Mouse (Mus musculus) ES-E14 (cell line): ENCODE measurements at regions not wholly inside any gene's neighbourhood (a gene's known extent, or its start where the extent isn't known, plus 50 kb on each side); places are given as distances from the start of the nearest gene placed in this dataset.

ENCODE experiments used
- CHD2 ChIP-seq: IDR thresholded peaks from 2 replicates; pipeline ENCODE4 v1.6.1; 2014; ENCODE audit warnings: mild to moderate bottlenecking, low read depth, low read length, inconsistent platforms
- MAFK ChIP-seq: IDR thresholded peaks from 2 replicates; pipeline ENCODE4 v1.6.1; 2014; ENCODE audit warnings: mild to moderate bottlenecking, low read depth, low read length, inconsistent platforms; ENCODE audit not compliant: insufficient read depth

DNA sequence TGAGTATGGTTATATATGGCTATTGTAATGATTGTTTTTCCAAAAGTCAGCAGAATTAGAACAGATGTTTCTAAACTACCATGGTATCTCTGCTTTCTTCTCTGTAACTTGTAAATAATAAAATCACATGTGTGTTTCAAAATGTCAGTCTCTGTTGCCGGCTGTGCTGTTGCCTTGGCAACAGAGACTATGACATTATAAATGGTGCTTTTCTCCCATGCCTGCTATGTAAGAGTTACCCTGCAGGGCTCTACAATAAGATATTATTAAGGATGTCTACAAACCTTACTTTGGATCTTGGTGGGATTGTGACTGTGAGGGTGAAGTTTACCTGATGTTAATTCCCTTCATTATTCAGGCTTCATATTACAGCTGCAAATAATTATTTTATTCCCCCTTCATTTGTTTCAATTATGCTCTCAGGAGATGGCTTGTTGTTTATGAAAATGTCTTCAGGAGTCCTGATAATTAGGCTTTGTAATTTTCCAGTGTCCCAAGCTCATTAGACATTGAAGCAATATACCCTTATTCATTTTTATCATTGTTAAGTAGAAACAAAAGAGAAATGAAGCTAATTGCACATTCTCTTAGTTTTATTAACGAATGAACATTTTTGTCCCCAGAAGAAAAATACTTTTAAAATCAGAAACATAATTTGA lies 3808.0 kb downstream of the 9330182O14Rik start:
- TF ChIP-seq CHD2 (no peak), MAFK (no peak)
